Mouse (Mus musculus) embryonic fibroblast, embryonic 13.5 days (primary cell): ENCODE data around the gene Cwf19l1.

Experiments used
- CTCF ChIP-seq: IDR thresholded peaks from 2 replicates; pipeline ENCODE4 v1.5.1; 2011; ENCODE audit warnings: mild to moderate bottlenecking, control low read depth, low read length, moderate library complexity, borderline replicate concordance; ENCODE audit not compliant: insufficient read depth
- POLR2A ChIP-seq: IDR thresholded peaks from 2 replicates; pipeline ENCODE4 v1.6.1; 2011; ENCODE audit warnings: low read depth, mild to moderate bottlenecking, control low read depth, low read length, moderate library complexity

DNA sequence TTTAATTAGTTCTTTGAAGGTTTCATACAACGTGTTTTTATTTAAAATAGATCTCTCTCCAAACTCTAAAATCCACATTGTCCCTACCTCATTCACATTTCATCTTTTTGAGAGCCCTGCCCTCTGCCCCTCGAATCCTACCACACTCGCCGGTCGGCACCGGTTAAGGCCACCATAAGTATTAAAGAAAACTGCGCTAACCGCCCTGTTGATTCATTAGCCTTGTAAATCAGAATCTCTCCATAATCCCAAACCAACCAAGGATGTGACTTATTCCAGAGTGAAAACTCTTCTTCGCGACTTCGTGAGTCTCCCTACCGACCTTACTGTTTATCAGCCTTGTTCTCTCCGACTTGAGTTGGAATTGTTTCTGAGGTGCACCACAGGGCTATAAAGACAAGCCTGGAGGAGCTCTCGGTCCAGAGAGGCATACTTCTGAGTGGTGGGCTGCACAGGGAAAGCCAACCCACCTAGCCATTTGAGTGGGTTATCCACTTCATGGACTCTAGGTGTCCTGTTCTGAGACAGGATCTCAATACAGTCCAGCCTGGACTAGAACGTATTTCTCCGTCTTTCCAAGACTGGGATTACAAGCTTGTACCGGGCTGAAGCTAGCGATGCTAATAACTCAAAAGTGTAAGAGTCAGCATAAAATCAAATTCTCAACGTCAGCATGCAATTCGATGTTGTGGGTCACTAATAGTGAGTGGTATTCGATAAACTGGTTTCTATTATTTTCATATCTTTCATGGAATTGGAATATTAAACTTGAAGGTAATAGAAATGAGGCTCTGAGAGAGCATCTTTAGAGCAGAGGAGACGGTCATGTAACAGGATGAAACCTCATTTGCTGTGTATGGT, 27.8 kb downstream of the Cwf19l1 start:
- TF ChIP-seq POLR2A (no peak; the same call in 1 of the 2 replicates), CTCF (no peak)
